Mouse (Mus musculus): ENCODE measurements around the gene Igflr1.

Igflr1 gene

DNA sequence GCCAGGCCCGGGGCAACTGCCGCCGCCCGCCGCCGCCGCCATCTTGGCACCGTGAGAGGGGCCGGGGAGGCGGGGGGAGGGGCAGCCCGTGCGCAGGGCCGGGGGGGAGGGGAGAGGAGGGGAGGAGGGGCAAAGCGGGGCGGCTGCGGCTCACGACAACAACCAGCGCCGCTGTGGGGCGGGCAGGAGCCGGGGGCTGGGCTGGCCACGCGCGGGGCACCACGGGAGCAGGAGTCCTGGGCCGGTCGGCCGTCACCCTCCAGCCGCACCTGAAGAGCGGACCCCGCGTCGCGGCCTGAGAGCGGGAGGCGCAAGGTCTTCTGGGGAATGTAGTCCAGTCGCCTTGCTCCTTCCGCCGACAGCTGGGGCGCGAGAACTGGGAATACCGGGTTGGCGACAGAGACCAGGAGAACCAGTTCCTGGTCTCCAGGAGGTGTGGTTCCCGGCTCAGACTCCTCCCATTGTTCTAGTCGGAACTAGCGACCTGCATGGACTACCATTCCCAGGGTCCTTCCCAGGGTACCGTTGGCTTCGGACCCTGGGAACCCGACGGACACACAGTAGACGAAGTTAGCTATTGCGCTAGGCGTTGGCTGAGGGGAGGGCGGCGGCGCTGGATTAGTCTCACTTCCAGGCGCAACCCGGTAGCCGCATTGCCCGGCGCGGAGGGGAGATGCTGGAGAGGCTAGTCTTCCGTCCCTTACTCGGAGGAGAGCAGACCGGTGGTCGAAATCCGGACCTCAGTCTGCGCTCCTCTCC lies 23.6 kb downstream of the Igflr1 start, which contains the start of gene Kmt2b:
Kmt2b (minus strand) TSS at position 51 of the 759 bp plus-strand sequence.
- peak; percentile 99 for DNase-seq (ENCODE audit: low read depth, low spot score)

GRCm38 (mm10) chr7:30589435-30590301 lies 24.4 kb downstream of the Igflr1 start:
- DNase-seq (ENCODE audit: low read depth, low spot score): peak; percentile 78

DNA sequence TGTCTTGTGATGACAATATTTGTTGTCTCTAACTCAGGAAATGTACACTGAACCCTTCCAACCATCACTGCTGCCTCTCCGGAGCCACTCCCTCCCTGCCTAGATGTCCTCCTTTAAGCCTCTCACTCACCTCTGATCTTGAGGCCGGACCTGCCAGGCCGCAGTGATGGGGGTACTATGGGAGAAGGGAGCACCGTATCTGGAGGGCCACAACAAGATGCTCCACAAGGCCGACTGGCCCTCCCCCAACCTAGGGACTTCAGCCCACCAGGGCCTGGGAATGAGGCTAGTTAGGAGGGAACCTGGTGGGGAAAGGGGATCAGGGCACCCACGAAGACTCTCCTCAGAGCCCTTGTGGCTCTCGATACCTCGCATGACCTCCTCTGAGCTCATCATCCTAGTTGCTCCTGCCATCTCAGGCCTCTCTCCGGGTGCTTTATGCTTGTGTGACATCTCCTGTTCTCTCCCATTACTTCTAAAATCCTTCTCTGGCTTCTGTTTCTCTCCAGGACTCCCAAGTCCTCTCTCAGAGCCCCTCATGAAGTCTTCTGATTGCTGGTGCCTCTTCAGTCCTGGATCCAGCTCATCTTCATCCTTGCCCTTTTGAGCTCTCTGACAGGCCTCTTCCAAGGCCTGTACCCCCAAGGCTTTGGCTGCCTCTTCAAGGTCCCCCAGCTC lies 25.8 kb downstream of the Igflr1 start:
- no peak for DNase-seq (ENCODE audit: low read depth, low spot score)

- no peak for DNase-seq (ENCODE audit: low read depth, low spot score)
These were observed 26.4 kb downstream of the Igflr1 start for GRCm38 (mm10) chr7:30591605-30591951.

GRCm38 (mm10) chr7:30592772-30593423 lies 27.7 kb downstream of the Igflr1 start:
- no peak for DNase-seq (ENCODE audit: low read depth, low spot score)

GRCm38 (mm10) chr7:30593579-30594509 lies 28.6 kb downstream of the Igflr1 start:
- DNase-seq (ENCODE audit: low read depth, low spot score): no peak

- DNase-seq (ENCODE audit: low read depth, low spot score): no peak
These were observed 29.3 kb downstream of the Igflr1 start for GRCm38 (mm10) chr7:30594510-30595024.

DNA sequence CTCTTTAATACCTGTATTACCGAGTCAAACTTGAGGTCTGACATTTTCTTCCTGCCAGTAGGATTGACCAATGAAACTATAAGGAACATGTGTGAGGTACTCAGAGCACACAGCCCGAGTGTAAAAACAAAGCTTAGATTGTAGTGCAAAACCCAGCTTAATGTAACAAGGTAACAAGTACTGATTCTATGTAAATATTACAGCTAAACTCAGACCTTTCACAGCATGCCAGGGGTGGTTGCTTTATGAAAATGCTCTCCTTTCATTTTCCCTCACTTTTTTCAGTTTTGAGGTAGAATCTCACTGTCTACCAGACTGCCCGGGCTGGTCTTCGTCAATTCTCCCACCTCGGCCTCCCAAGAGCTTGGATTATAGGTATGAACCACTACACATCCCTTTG lies 30.9 kb downstream of the Igflr1 start:
- DNase-seq (ENCODE audit: low read depth, low spot score): no peak

GRCm38 (mm10) chr7:30596811-30597210 lies 31.6 kb downstream of the Igflr1 start:
- no peak for DNase-seq (ENCODE audit: low read depth, low spot score)

GRCm38 (mm10) chr7:30598786-30599185 lies 33.6 kb downstream of the Igflr1 start, which contains the start of gene Zbtb32:
Zbtb32 (minus strand) TSS chr7:30598909.
- DNase-seq (ENCODE audit: low read depth, low spot score): no peak

- peak; percentile 99 for DNase-seq (ENCODE audit: low read depth, low spot score)
These were observed 34.7 kb downstream of the Igflr1 start for GRCm38 (mm10) chr7:30599933-30600353.

DNA sequence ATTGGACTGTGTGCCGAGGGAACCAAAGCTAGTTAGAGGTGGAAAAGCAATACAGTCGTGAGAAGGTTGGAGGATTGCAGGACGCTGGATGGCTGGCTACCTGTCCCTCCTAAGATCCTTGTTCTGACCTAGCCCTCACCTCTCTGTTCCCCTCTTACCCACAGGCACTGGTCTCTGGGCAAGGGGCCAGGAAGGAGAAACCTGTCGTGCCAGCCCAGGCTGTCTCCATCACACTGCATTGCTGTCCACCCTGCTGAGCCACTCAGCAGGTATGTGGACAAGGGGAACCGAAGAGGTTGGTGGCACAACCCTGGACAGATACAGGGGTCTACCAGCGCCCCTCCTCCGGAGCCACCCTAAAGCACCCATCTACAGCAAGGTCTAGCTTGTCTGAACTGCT lies 35.4 kb downstream of the Igflr1 start:
- no peak for DNase-seq (ENCODE audit: low read depth, low spot score)

DNA sequence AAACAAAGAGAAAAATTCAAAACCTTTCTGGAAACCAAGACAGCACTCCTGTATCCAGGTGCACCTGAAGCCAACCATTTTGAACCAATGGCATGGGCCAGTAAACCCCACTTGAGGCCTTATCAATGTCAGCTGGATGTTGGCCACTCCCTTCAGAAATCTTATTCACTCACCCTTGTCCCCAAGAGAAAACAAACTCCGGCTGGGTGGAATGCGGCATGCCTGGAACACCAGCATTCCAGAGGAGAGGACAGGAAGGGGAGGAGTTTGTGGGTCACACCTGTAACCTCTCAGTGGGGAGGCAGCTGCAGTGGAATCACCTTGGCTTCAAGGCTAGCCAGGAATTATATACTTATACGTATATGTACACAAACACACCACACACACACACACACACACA lies 37.4 kb downstream of the Igflr1 start:
- no peak for DNase-seq (ENCODE audit: low read depth, low spot score)

DNA sequence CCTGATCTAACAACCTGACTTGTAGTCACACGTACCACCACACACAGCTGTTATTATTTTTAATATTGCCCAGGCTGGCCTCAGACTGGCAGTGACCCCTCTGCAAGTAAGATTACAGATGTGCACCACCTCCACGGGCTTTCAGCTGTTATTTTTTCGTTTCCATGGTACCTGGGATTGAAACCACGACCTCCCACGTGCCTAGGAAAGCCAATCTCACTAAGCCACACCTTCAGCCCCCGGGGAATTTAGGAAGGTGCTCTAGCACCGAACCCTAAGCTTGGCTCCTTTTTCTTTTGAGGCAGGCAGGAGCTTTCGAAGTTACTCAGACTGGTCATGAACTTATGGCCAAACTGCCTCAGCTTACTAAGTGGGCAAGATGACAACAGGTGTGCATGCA lies 39.2 kb downstream of the Igflr1 start:
- DNase-seq (ENCODE audit: low read depth, low spot score): no peak

DNA sequence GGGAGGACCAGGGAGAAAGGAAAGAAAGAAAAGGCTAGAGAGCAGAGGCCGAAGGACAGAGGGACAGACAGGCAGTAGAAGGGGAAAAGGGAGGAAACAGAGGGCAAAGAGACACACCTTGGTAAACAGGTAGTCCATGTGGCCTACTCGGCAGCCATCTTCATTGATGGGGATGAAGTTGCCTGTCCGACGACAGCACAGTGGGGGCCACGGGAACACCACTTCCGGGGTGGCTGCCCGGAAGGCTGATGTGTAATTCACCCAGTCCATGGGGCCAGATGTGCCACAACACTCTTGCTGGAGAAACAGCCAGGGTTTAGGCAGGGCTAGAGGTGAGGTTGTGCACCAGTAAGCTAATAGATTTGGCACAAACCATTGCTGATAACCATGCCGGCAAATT lies 39.7 kb downstream of the Igflr1 start:
- DNase-seq (ENCODE audit: low read depth, low spot score): no peak

GRCm38 (mm10) chr7:30607706-30608309 lies 42.6 kb downstream of the Igflr1 start:
- peak; percentile 58 for DNase-seq (ENCODE audit: low read depth, low spot score)

- DNase-seq (ENCODE audit: low read depth, low spot score): no peak
These were observed 43.2 kb downstream of the Igflr1 start for GRCm38 (mm10) chr7:30608476-30608875.

DNA sequence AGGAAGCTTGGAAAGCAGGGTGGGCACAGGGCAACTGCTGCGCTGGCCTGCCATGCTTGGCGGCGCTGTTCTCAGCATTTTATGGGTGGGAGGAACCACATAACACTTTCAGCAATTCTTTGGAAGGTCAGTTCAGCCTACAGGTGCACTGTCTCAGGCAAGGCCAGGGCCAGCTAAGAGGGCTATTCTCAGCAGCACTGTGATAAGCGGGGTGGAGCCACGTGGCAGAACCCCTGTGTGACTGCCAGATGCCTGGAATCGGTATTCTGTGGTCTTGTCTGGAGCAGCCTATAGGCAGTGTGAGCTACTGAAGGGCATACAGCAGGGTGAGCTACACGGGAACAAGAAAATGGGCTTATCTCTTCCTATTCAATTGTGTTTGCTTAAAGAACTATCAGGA lies 44.8 kb downstream of the Igflr1 start:
- DNase-seq (ENCODE audit: low read depth, low spot score): no peak

DNA sequence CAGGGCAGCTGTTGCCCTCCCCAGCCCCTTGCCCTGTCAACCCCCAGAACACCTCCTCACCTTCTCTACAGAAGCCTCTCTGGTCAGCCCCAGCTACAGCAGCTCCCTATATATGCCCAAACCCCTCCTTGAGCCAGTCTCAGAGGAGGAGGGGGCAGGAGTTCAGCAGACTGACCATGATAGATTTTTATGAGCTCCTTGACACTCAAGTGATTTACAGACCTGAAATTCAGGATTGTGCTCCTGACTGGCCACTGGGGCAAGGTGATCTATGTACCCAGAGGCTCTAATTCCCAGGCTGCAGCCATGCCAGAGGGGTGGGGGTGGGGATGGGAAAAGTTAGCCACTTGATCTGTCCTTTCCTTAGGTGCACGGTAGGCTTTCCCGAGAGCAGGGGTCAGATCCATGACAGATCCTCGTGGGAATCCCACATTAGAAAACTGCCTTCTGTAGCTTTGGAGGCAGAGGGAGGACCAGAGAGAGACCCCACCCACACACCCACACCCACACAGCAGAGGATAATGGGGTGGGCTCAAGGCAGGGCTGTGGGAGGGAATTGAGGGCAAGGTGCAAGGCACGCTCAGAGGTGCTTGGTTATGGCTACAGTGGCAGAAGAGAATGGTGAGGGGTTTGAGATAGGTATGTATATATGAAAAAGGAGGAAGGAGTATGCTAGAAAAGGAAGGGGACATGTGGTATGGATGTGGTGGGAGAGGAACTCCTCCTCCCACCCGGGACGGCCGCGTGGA lies 47.6 kb downstream of the Igflr1 start, which contains the start of gene Upk1a:
Upk1a (minus strand) TSS at position 194 of the 749 bp plus-strand sequence.
- no peak for DNase-seq (ENCODE audit: low read depth, low spot score)
